Mouse (Mus musculus) heart, embryonic 11.5 days (tissue): ENCODE measurements at regions not wholly inside any gene's neighbourhood (a gene's known extent, or its start where the extent isn't known, plus 50 kb on each side); places are given as distances from the start of the nearest gene placed in this dataset.

ENCODE experiments used
- ATAC-seq: fragments of 200-750 bp; cut with Nextera tagmentation; replicated peaks from 2 replicates; pipeline ENCODE4 v1.8.0; 2017; ENCODE audit warnings: moderate library complexity; ENCODE audit not compliant: insufficient number of reproducible peaks, low FRiP score, low TSS enrichment
- H3K27ac ChIP-seq: fragments of 300-500 bp; sonication (generic); 2 replicates; pipeline ENCODE4 v1.5.1; 2014; ENCODE audit warnings: mild to moderate bottlenecking, low read depth, low read length
- H3K27me3 ChIP-seq: fragments of 300-500 bp; sonication (generic); 2 replicates; pipeline ENCODE4 v1.6.1; 2014; ENCODE audit warnings: mild to moderate bottlenecking, low read length, mixed read lengths; ENCODE audit not compliant: control insufficient read depth, insufficient read depth
- H3K36me3 ChIP-seq: fragments of 300-500 bp; sonication (generic); 2 replicates; pipeline ENCODE4 v1.6.1; 2014; ENCODE audit warnings: mild to moderate bottlenecking, low read length, moderate library complexity, mixed read lengths; ENCODE audit not compliant: control insufficient read depth, insufficient read depth
- H3K4me1 ChIP-seq: fragments of 300-500 bp; sonication (generic); 2 replicates; pipeline ENCODE4 v1.6.1; 2014; ENCODE audit warnings: low read length; ENCODE audit not compliant: control insufficient read depth, insufficient read depth
- H3K4me2 ChIP-seq: fragments of 300-500 bp; sonication (generic); 2 replicates; pipeline ENCODE4 v1.6.1; 2014; ENCODE audit warnings: mild to moderate bottlenecking, moderate library complexity
- H3K4me3 ChIP-seq: fragments of 300-500 bp; sonication (generic); 2 replicates; pipeline ENCODE4 v1.5.1; 2014; ENCODE audit warnings: low read depth, low read length
- H3K9ac ChIP-seq: fragments of 300-500 bp; sonication (generic); 2 replicates; pipeline ENCODE4 v1.6.1; 2014; ENCODE audit warnings: mild to moderate bottlenecking, low read depth, low read length, moderate library complexity
- H3K9me3 ChIP-seq: fragments of 300-500 bp; sonication (generic); replicated peaks from 2 replicates; pipeline ENCODE4 v1.6.1; 2016; ENCODE audit warnings: low read length; ENCODE audit not compliant: control insufficient read depth
- WGBS: fragments of 180-500 bp; shearing (Covaris S2); extraction: QIAGEN DNeasy Blood & Tissue Kit; methylation state at CpG from one replicate; pipeline ENCODE4 v1.1.7; 2014; ENCODE audit not compliant: insufficient replicate concordance; 5-methylcytosine and 5-hydroxymethylcytosine counted together

DNA sequence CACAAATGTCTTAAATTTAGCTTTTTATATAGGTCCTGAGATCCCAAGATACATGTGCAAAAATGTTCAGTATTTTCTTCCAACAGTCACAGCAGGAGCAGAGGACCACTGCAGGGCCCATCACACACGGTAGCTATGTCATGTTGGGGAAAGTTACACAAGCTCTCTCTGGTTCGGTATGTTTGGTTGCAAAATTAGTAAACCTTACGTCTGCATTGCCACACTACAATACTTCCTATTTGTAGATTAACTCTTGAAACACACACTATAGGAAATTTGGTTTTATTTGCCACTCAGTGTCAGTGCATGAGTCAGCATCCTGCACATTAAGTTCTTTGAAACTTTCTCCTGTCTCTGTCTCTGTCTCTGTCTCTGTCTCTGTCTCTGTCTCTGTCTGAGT is 82.0 kb downstream of the Cth start:
- ATAC-seq = no peak
- no peak overlapping the region for H3K4me3 ChIP-seq

GRCm38 (mm10) chr3:157841164-157841719 is 83.6 kb downstream of the Cth start:
- no peaks in the 10 kb centered on the region for H3K9me3 ChIP-seq
- H3K36me3 ChIP-seq = no peaks in the 10 kb centered on the region
- no peaks in the 10 kb centered on the region for H3K27me3 ChIP-seq
- ATAC-seq = no peak
- WGBS = 72% methylated on average over 2 of the region's 2 CpGs
- no peak overlapping the region for H3K4me3 ChIP-seq
- no peaks in the 10 kb centered on the region for H3K4me1 ChIP-seq
- no peak overlapping the region for H3K9ac ChIP-seq
- no peak overlapping the region for H3K27ac ChIP-seq
- H3K4me2 ChIP-seq = no peak overlapping the region

More for the DNA sequence above, 82.0 kb downstream of the Cth start:
- Histone ChIP-seq H3K4me1 (peaks cover 1% of the 10 kb centered on the region; the same call in 1 of the 2 replicates), H3K27me3 (no peaks in the 10 kb centered on the region), H3K4me2 (no peak overlapping the region), H3K9ac (no peak overlapping the region), H3K27ac (no peak overlapping the region), H3K36me3 (no peaks in the 10 kb centered on the region), H3K9me3 (no peaks in the 10 kb centered on the region)
- 81% methylated on average over 3 of the region's 3 CpGs for WGBS

DNA sequence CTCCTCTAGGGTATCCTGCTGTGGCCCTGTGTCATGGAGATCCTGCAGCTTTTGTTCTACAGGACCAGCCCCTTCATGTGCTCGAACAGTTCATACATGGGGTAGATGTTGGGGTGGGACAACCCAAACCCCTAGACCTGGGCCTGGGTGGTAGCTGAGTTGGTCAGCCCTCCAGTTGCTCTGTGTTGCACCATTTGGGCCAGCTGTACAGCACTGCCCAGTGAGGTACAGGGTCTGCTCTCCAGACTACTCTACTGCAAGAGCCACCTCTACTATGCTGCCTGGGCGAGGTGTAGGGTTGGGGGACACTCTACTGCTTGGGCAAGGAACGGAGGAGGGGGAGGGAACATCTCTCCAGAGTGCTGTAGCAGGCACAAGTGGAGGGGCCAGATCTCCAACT is 120.6 kb downstream of the Cth start:
- no peaks in the 10 kb centered on the region for H3K27me3 ChIP-seq
- H3K27ac ChIP-seq = no peak overlapping the region
- no peak overlapping the region for H3K9ac ChIP-seq
- no peaks in the 10 kb centered on the region for H3K4me1 ChIP-seq
- H3K4me2 ChIP-seq = no peak overlapping the region
- no peaks in the 10 kb centered on the region for H3K36me3 ChIP-seq
- 0 out of 2 replicates have a peak, but pooled peaks have one; percentile 26 for ATAC-seq
- 70% methylated on average over 3 of the region's 3 CpGs for WGBS
- H3K9me3 ChIP-seq = no peaks in the 10 kb centered on the region
- H3K4me3 ChIP-seq = no peak overlapping the region

- WGBS = 75% methylated on average over 4 of the region's 4 CpGs
- H3K4me2 ChIP-seq = no peak overlapping the region
Observed at GRCm38 (mm10) chr3:157803356-157803755, 121.5 kb downstream of the Cth start.

DNA sequence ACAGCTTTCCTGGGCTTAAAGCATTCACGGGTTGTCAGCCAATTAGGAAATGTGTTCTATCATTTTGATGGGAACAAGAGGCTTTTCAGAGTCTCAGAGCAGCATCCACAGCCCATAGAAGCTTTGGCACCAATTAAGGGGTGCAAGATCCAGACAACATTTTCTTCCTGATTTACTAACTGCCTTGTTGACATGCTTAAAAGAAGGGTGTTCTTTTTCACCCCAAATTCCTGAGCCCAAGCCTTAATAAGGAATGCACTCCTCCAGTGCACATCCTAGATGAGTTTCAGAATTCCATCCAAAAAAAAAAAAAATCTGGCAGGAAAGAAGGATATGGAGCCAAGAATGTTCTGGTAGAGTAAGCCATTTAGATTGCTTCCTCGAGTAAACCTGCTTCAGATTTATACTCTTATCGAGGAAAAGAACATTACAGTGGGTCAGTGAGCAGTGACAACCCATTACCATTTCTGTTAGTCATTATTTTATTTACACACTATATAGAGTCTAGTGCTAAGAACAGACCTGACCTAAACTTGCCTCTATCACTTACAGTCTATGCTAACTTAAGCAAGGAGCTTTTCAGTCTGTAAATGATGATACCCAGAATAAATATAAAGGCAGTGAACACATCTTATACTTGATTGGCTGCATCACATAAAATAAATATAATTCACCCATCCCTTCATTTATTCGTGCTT is 137.2 kb downstream of the Cth start:
- no peak overlapping the region for H3K27ac ChIP-seq
- WGBS = 66% methylated on average over 4 of the region's 4 CpGs
- H3K36me3 ChIP-seq = no peaks in the 10 kb centered on the region
- H3K27me3 ChIP-seq = no peaks in the 10 kb centered on the region
- H3K9me3 ChIP-seq = no peaks in the 10 kb centered on the region
- no peak overlapping the region for H3K4me2 ChIP-seq
- H3K4me1 ChIP-seq = no peaks in the 10 kb centered on the region
- no peak for ATAC-seq
- no peak overlapping the region for H3K9ac ChIP-seq
- H3K4me3 ChIP-seq = no peak overlapping the region

More at GRCm38 (mm10) chr3:157803356-157803755, 121.5 kb downstream of the Cth start:
- H3K4me3 ChIP-seq = no peak overlapping the region
- no peaks in the 10 kb centered on the region for H3K27me3 ChIP-seq
- no peak overlapping the region for H3K27ac ChIP-seq
- no peak for ATAC-seq
- H3K36me3 ChIP-seq = no peaks in the 10 kb centered on the region
- H3K4me1 ChIP-seq = no peaks in the 10 kb centered on the region
- H3K9me3 ChIP-seq = no peaks in the 10 kb centered on the region
- no peak overlapping the region for H3K9ac ChIP-seq

DNA sequence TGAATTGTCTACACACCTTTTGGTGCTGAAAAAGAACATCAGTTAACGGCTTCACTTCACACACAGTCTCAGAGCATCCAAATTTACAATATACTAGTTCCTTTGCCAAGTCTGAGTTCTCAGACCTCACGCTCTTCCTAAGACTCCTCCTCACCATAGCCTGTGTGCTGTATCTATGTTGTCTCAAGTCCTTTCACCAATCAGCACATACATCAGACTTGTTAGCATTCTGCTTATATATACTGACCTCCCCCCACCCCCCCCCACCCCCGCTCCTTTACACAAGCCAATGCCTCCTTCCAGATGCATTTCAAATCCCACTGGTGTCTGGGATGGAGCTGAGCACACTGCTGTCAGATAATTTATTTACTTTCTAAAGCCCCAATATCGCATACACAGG is 143.8 kb downstream of the Cth start:
- H3K27ac ChIP-seq = no peak overlapping the region
- no peaks in the 10 kb centered on the region for H3K36me3 ChIP-seq
- H3K4me2 ChIP-seq = no peak overlapping the region
- ATAC-seq = no peak
- H3K4me3 ChIP-seq = no peak overlapping the region
- no peaks in the 10 kb centered on the region for H3K4me1 ChIP-seq
- WGBS = 45% methylated on average over 4 of the region's 4 CpGs
- H3K9me3 ChIP-seq = no peaks in the 10 kb centered on the region
- H3K27me3 ChIP-seq = no peaks in the 10 kb centered on the region
- H3K9ac ChIP-seq = no peak overlapping the region

- no peak for ATAC-seq
- H3K4me3 ChIP-seq = no peak overlapping the region
- no peak overlapping the region for H3K27ac ChIP-seq
- 88% methylated on average over 1 of the region's 1 CpGs for WGBS
- no peaks in the 10 kb centered on the region for H3K36me3 ChIP-seq
- H3K4me1 ChIP-seq = no peaks in the 10 kb centered on the region
- H3K9me3 ChIP-seq = no peaks in the 10 kb centered on the region
- no peaks in the 10 kb centered on the region for H3K27me3 ChIP-seq
- no peak overlapping the region for H3K4me2 ChIP-seq
- no peak overlapping the region for H3K9ac ChIP-seq
Observed at GRCm38 (mm10) chr3:157777779-157778178, 147.1 kb downstream of the Cth start.

GRCm38 (mm10) chr3:157763487-157764199 is 161.2 kb downstream of the Cth start:
- Histone ChIP-seq H3K4me2 (no peak overlapping the region), H3K27ac (no peak overlapping the region), H3K9me3 (no peaks in the 10 kb centered on the region), H3K36me3 (no peaks in the 10 kb centered on the region), H3K4me3 (no peak overlapping the region), H3K27me3 (no peaks in the 10 kb centered on the region), H3K9ac (no peak overlapping the region), H3K4me1 (no peaks in the 10 kb centered on the region)
- no peak for ATAC-seq
- 29% methylated on average over 6 of the region's 6 CpGs for WGBS
